Mouse (Mus musculus): ENCODE data around the gene Smg7.
A peak's percentile ranks its signal among the peaks of the same experiment; 100 is the strongest.

Gene Smg7

DNA sequence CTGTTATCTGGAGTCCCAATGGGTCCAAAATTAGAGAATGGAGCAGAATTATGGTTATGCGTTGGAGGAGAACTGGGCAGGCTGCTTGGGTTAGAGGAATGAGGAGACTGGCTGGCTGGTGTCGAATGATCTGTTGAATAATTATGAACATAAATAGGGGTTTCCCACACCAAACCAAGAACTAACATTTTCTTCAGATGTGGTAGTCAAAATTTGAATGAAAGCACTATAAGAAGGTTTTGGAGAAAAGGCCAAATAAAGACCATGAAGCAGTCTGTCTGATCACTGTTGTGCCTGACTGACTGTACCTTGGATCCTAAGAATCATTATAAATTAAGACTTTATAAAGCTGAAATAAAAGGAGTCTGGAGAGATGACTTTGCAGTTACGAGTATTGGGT, 62.1 kb downstream of the Smg7 start:
- DNase-seq (ENCODE audit: low read depth, low spot score), result no peak

DNA sequence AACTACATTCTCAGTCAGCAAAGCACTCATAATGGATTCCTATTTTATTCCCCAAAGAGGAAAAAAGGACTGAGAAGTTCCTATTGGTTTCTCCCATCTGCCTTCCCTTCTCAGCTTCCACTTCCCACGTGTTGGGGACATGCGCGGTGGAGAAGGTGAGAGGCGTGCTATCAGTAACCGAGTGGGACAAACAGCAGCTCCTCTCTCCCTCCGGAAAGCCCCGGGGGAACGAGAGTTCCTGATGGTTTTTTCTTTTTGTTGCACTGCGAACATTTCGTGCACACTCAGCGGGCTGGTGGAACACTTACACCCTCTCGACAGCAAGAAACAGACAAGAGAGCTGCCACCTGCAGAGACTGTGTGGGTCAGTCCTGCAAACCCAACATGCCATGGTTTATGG, 63.6 kb downstream of the Smg7 start:
- DNase-seq (ENCODE audit: low read depth, low spot score), result no peak

GRCm38 (mm10) chr1:152838026-152838702, 64.3 kb downstream of the Smg7 start:
- no peak for DNase-seq (ENCODE audit: low read depth, low spot score)

DNA sequence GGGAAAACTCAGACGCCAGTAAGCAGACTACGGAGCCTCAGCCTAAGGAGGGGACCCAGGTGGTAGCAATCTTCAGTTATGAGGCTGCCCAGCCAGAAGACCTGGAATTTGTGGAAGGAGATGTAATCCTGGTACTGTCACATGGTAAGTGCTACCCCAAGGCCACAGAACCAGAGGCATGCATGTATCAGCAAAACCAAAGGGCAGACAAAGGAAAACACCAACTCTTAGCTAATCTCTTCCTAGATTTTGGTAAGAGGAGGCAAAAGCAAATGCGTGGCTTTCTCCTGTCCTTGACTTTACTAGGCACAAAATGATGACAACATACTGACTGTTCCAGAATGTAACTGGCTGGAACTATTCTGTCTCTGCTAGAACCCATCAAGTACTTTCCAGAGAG, 67.4 kb downstream of the Smg7 start:
- DNase-seq (ENCODE audit: low read depth, low spot score), result no peak

- DNase-seq (ENCODE audit: low read depth, low spot score), result no peak
Measured at GRCm38 (mm10) chr1:152832316-152832715, 70.1 kb downstream of the Smg7 start.

- DNase-seq (ENCODE audit: low read depth, low spot score), result no peak
Measured at GRCm38 (mm10) chr1:152831619-152832018, 70.8 kb downstream of the Smg7 start.

DNA sequence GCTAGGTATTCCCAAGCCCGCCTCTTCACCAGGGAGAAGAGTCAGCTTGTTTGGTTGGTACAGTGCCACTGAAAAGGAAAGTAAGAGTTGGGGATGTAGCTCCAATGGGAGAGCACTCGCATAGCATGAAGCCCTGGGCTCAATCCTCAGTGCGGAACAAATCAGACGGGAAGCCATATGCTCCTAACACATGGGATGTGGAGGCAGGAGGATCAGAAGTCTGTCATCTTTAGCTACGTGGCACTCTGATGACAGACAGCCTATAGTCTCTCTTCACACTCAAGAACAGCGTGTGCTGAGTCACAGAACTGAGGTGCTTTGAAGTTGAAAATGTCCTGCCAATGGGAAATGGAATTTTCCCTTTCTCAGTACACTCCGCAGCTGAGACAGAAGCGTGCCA, 71.4 kb downstream of the Smg7 start:
- DNase-seq (ENCODE audit: low read depth, low spot score), result no peak

DNA sequence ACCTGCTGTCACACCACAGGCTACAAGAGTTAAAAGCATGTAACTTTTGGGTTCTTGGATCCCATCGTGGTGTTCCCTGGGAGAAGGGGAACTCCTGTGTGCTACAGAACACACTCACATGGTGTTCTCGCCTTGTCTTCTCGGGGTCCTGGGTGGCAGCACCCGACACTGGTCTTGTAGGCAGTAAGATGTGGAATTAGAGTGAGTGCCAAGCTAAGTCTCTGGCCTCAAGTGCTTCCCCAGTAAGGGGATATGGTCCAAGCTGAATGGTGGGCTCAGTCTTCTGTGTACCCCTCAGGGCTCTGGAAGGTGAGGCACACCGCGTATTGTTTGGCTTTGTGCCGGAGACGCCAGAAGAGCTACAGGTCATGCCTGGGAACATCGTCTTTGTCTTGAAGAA, 72.4 kb downstream of the Smg7 start:
- DNase-seq (ENCODE audit: low read depth, low spot score), result no peak

DNA sequence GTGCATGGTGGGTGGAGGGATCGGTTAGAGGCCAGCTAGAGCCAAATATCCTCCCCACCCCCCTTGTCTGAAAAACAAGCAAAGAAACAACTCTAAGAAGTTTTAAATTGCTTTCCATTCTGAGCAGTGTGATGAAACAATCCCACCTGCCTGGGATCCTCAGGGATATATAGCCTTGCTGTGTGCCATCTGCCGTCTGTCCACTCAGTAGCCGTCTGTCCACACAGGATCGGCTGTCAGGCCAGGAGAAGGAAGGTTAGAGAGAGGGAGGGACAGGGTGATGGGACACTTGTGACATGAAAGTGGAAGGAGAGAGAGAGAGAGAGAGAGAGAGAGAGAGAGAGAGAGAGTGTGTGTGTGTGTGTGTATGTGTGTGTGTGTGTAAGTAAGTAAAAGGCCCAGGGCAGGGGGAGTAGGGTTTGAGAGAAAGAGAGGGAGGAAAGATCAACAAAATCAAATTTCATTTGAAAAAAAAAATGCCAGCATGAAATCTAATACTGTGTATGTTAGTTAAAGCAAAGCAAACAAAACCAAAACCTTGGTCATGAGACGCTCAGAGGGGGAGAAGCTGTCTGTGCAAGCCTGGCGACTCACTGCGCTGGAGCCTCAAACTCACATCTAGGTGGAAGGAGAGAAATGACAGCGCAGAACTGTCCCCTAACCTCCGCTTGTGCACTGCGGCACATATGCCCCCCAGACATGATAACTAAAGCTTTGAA, 73.7 kb downstream of the Smg7 start:
- DNase-seq (ENCODE audit: low read depth, low spot score), result no peak

DNA sequence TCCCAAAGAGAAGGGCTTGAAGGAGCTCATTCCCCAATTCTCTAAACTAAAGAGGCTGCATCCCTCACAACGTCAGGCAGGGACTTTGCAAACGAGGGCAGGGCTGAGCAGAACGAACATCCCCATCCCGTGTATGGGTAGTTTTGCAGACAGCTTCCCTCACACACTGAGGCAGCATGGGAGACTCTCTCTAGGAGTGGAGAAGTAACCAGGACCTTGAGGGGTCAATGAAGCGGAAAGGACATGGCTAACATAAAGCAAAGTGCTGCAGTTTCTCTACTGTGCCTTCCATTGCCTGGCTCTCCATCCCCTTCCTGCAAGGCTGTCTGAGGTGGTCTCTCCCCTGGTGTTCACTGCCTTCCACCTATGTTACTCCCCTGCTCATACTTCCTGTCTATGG, 74.3 kb downstream of the Smg7 start:
- DNase-seq (ENCODE audit: low read depth, low spot score), result no peak

- no peak for DNase-seq (ENCODE audit: low read depth, low spot score)
Measured at GRCm38 (mm10) chr1:152826446-152826845, 76.0 kb downstream of the Smg7 start.

- DNase-seq (ENCODE audit: low read depth, low spot score), result no peak
Measured at GRCm38 (mm10) chr1:152824206-152824605, 78.2 kb downstream of the Smg7 start.

DNA sequence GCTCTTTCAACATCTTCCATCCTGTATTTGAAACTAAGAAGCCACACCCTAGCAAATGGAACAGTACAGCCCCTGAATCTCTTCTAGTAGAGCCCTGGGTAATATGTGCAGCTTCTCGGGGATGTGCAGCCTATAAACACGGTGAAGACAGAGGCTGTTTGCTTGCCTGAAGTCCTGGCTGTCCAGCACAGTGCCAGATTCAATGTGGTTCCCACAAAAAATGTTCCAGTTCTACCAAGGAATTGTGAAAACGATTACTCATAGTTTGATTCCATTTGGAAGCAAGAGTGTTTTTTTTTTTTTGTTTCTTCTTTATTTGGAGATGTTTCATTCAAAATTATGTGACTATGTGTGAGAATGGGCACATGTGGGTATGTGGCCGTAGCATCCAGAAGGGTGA, 80.7 kb downstream of the Smg7 start:
- no peak for DNase-seq (ENCODE audit: low read depth, low spot score)

GRCm38 (mm10) chr1:152820911-152821695, 81.3 kb downstream of the Smg7 start:
- no peak for DNase-seq (ENCODE audit: low read depth, low spot score)

DNA sequence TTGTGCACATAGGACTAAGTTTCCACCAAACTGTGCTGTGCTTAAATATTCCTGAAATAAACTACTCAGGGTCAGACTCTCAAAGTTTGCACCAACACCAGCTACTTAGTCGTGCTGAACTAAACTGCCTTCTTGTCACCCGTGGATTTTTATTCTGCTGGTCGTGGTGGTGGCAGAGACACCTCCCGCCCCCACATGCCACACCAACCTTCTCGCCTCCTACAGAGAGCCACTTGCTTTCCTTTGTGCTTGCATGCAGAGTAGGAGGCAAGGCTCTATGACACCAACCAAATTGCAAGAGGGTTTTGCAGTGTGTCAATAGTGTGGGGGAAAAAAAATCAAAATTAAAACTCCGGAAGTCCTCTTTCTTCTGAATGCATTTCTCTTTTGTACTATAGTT, 82.9 kb downstream of the Smg7 start:
- DNase-seq (ENCODE audit: low read depth, low spot score), result no peak

DNA sequence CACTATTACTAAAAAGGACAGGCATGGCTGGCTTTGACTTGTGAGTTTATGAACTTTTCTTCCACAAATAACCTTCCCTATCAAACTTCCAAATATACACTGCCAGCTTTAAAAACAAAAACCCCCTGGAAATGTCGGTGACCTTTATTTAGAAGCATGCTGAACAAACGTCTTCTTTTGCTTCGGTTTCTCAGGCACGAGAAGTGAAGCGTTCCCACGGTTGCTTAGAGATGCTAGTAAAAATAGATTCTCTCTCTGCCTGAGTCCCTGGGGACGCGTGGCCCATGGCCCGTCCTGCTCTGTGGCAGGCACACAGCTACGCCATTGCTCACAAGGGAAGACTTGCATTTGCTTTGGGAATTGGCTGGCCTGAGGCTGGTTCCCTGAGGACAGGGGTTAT, 84.7 kb downstream of the Smg7 start:
- no peak for DNase-seq (ENCODE audit: low read depth, low spot score)

DNA sequence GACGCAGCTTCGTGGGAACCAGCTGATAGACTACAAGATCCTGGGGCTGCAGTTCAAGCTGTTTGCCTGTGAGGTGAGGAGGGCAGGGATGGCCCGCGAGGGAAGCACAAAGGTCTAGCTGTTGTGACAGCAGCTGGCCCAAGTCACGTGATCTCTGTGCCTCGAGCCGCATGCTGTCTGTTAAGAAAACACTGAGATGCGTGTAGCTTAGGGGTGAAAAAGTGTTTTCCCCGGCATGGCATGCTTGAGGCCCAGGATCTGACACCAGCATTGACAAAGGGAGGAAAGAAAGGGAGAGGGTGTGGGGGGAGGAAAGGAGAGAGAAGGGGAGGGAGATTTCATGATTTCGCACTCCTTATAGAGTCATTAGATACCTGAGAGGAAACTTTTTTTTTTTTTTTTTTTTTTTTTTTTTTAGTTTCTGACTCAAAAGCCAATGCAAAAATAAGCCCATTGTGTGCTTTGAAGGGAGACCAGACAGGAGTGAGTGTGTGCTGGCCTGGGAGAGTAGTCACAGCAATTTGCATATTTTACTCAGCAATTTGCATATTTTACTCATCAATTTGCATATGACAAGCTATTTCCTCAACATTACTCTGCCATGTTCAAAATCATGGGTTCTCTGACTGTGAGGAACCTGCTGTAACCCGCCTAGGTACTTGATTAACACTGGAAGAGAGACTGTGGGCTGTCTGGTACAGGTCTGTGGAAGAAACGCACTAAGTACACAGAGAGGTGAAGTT, 85.2 kb downstream of the Smg7 start:
- no peak for DNase-seq (ENCODE audit: low read depth, low spot score)

- peak; percentile 54 for DNase-seq (ENCODE audit: low read depth, low spot score)
Measured at GRCm38 (mm10) chr1:152815265-152815701, 87.2 kb downstream of the Smg7 start.

DNA sequence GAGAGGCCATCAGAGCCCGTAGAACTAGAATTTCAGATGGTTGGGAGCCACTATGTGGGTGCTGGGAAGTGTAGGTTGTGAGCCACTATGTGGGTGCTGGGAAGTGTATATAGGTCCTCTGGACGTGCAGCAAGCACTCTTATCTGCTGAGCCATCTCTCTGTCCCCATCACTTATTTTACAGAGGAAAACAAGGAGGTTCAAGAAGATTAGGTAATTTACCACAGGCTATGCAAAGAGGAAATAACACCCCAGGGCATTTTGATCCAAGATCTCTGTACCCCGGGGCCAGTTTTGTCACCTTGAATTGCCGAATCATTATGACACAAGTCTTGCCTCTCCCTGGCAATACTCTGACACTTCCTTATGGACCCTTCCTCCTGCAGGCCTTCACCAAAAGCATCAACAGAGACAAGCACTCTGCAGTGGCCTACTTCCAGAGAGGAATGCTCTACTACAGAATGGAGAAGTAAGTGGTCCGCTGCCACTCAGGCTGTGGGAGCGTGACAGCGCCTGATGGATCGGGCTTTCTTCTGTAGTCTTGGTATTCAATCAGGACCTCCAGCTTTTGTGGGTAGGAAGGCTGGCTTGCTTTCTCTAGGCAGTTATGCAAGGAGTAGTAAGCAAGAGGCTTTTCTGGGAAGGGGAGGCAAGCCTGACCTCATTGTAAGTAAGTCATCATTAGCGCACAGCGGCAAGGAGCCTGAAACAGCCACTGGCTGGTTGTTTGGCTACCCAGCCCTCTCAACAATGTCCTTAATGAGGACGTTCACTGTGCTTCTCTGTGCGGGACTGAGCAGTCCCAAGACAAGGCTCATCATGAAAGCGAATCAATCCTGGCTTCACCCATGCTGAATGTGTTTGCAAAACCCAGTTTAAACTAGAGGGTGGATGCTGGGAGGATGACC, 91.7 kb downstream of the Smg7 start:
- DNase-seq (ENCODE audit: low read depth, low spot score), result no peak

- no peak for DNase-seq (ENCODE audit: low read depth, low spot score)
Measured at GRCm38 (mm10) chr1:152809541-152810252, 92.7 kb downstream of the Smg7 start.

All from retina, postnatal 7 days (tissue).